Mouse (Mus musculus) liver, embryonic 12.5 days (tissue): Measurements from ENCODE around the gene Zfp618. TPM values are rescaled to one million over a fixed set of nuclear protein-coding genes. Genes with fewer than 3 reads are reported as not detected.

Experiments
- ATAC-seq: fragments of 200-750 bp; cut with Nextera tagmentation; 2 replicates; pipeline ENCODE4 v1.8.0; 2017; ENCODE audit warnings: moderate number of reproducible peaks, mild to moderate bottlenecking, moderate library complexity
- H3K27ac ChIP-seq: fragments of 300-500 bp; sonication (generic); 2 replicates; pipeline ENCODE4 v1.5.1; 2016; ENCODE audit warnings: mild to moderate bottlenecking
- H3K27me3 ChIP-seq: fragments of 300-500 bp; sonication (generic); replicated peaks from 2 replicates; pipeline ENCODE4 v1.6.1; 2016; ENCODE audit warnings: mild to moderate bottlenecking, moderate library complexity
- H3K36me3 ChIP-seq: fragments of 300-500 bp; sonication (generic); 2 replicates; pipeline ENCODE4 v1.6.1; 2016; ENCODE audit warnings: mild to moderate bottlenecking, moderate library complexity
- H3K4me1 ChIP-seq: fragments of 300-500 bp; sonication (generic); 2 replicates; pipeline ENCODE4 v1.6.1; 2016
- H3K4me2 ChIP-seq: fragments of 300-500 bp; sonication (generic); 2 replicates; pipeline ENCODE4 v1.6.1; 2016; ENCODE audit warnings: mild to moderate bottlenecking, moderate library complexity
- H3K4me3 ChIP-seq: fragments of 300-500 bp; sonication (generic); 2 replicates; pipeline ENCODE4 v1.5.1; 2016; ENCODE audit warnings: mild to moderate bottlenecking, moderate library complexity
- H3K9ac ChIP-seq: fragments of 300-500 bp; sonication (generic); 2 replicates; pipeline ENCODE4 v1.6.1; 2016; ENCODE audit warnings: mild to moderate bottlenecking, moderate library complexity
- H3K9me3 ChIP-seq: fragments of 300-500 bp; sonication (generic); replicated peaks from 2 replicates; pipeline ENCODE4 v1.6.1; 2016; ENCODE audit warnings: mild to moderate bottlenecking, moderate library complexity
- whole genome bisulfite sequencing: fragments of 180-500 bp; shearing (Covaris S2); methylation state at CpG from one replicate; pipeline ENCODE4 v1.1.7; 2016; ENCODE audit not compliant: insufficient replicate concordance; 5-methylcytosine and 5-hydroxymethylcytosine counted together
- polyA plus RNA-seq: library from polyadenylated mRNA; unstranded; fragments of >200 nt; fragmentation: Nextera tagmentation; extraction: Ambion mirVana; gene quantifications from 2 replicates; pipeline ENCODE4 v1.2.1, GENCODE M21; 2016

The Zfp618 gene
- polyA plus RNA-seq, 1 experiment from 2014 or later: 5.8 TPM

- Histone ChIP-seq H3K27ac (peak overlapping the region; percentile 55; the same call in 1 of the 2 replicates), H3K4me1 (peaks cover 29% of the 10 kb centered on the region), H3K4me3 (no peak overlapping the region), H3K9ac (no peak overlapping the region), H3K27me3 (no peaks in the 10 kb centered on the region), H3K36me3 (0 out of 2 replicates have a peak, but pooled peaks cover 2% of the 10 kb centered on the region), H3K9me3 (no peaks in the 10 kb centered on the region), H3K4me2 (no peak overlapping the region)
- ATAC-seq: no peak
- 61% methylated on average over 7 of the region's 7 CpGs for WGBS
Measured at GRCm38 (mm10) chr4:62999916-63000315, 34.5 kb downstream of the Zfp618 start.

DNA sequence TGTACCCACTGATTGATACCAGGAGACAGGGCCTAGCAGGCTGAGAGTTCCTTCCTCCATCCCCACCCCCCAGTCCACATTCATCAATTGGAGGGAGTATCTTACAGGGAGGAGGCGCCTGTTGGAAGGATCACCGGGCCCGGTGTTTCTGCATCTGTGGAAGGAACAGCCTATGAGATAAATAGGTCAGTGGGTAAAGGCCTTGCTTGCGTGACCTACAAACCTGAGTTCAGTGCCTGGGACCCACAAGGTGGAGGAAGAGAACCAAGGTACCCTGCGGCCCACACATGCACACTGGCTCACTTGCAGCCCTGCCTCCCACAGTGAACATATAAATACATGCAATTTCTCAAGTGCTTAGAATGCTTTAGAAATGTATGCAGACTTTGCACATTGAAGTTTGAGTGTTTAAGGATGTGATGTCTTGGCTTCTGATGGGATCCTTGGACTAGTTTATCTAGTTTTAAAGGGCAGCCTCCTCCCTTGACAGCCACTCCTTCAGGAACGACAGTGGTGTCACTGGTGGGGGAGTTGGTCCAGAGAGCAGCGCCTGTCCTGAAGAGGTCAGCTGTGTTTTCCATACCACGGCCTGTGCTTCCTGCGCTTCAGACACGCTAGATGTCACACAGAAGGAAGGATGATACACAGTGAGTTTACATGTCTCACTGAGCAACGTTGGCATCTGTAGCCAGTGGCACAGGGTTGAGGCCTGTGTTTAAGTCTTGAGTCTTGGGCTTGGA is 35.1 kb downstream of the Zfp618 start:
- ATAC-seq: no peak

GRCm38 (mm10) chr4:63002386-63002785 is 37.0 kb downstream of the Zfp618 start:
- ATAC-seq: no peak
- Histone ChIP-seq H3K4me3 (no peak overlapping the region), H3K27ac (no peak overlapping the region), H3K9me3 (no peaks in the 10 kb centered on the region), H3K4me2 (no peak overlapping the region), H3K9ac (no peak overlapping the region), H3K4me1 (peaks cover 39% of the 10 kb centered on the region), H3K27me3 (no peaks in the 10 kb centered on the region), H3K36me3 (no peaks in the 10 kb centered on the region)
- WGBS: 69% methylated on average over 1 of the region's 1 CpGs

More for the DNA sequence above, 35.1 kb downstream of the Zfp618 start:
- WGBS: 62% methylated on average over 11 of the region's 11 CpGs
- Histone ChIP-seq H3K4me1 (peaks cover 32% of the 10 kb centered on the region), H3K9ac (no peak overlapping the region), H3K9me3 (no peaks in the 10 kb centered on the region), H3K27me3 (no peaks in the 10 kb centered on the region), H3K36me3 (no peaks in the 10 kb centered on the region), H3K27ac (no peak overlapping the region), H3K4me3 (no peak overlapping the region), H3K4me2 (no peak overlapping the region)

GRCm38 (mm10) chr4:63004519-63004918 is 39.1 kb downstream of the Zfp618 start:
- Histone ChIP-seq H3K4me2 (no peak overlapping the region), H3K27me3 (no peaks in the 10 kb centered on the region), H3K27ac (no peak overlapping the region), H3K9ac (no peak overlapping the region), H3K4me1 (peaks cover 25% of the 10 kb centered on the region), H3K9me3 (no peaks in the 10 kb centered on the region), H3K36me3 (no peaks in the 10 kb centered on the region), H3K4me3 (no peak overlapping the region)
- ATAC-seq: no peak
- WGBS: 76% methylated on average over 11 of the region's 11 CpGs

DNA sequence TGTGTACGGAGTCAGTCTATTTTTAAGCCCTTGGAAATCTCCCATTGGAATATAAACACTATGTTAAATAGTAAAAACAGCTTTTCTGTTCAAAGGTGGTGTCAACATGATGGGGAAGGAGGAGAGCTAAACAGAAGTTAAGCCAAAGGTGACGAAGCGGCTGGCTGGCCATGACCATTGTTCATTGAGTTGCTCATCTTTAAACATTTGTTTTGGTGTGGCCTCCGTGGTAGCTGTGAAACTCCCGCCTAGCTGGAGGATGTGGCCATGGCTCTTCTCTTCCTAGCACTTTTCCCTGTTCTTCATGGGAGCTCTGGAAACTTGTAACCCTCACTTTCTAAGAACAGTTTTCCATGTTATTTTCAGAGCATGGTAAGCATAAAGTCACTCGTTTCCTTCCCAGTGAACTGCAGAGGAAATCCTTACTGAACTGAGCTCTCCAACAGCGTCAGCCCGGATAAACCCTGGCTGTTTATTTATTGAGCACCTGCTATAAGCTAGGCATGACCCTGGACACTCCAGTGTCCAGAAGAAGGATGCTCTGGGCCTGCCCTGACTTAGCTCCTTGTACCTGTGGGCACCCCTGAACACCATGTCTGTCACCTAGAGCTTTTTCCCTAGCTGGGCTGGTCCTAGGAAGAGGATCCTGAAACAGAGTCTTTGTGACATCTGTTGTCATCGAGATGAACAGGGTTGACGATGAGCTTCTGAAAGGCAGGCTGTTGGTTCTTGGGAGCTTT is 40.2 kb downstream of the Zfp618 start:
- WGBS: 63% methylated on average over 10 of the region's 10 CpGs
- Histone ChIP-seq H3K4me1 (peaks cover 14% of the 10 kb centered on the region), H3K27me3 (no peaks in the 10 kb centered on the region), H3K27ac (no peak overlapping the region), H3K4me3 (no peak overlapping the region), H3K9me3 (no peaks in the 10 kb centered on the region), H3K36me3 (no peaks in the 10 kb centered on the region), H3K9ac (no peak overlapping the region), H3K4me2 (no peak overlapping the region)
- no peak for ATAC-seq

- no peak overlapping the region for H3K4me3 ChIP-seq
- 0 out of 2 replicates have a peak overlapping the region, but pooled peaks have one; percentile 30 for H3K27ac ChIP-seq
- H3K9ac ChIP-seq: no peak overlapping the region
- H3K4me2 ChIP-seq: no peak overlapping the region
- H3K27me3 ChIP-seq: no peaks in the 10 kb centered on the region
- H3K36me3 ChIP-seq: no peaks in the 10 kb centered on the region
- H3K9me3 ChIP-seq: no peaks in the 10 kb centered on the region
- peaks cover 13% of the 10 kb centered on the region for H3K4me1 ChIP-seq
- 57% methylated on average over 7 of the region's 7 CpGs for WGBS
- 0 out of 2 replicates have a peak, but pooled peaks have one; percentile 42 for ATAC-seq
Measured at GRCm38 (mm10) chr4:63006198-63007155, 41.1 kb downstream of the Zfp618 start.

GRCm38 (mm10) chr4:63008206-63008605 is 42.8 kb downstream of the Zfp618 start:
- Histone ChIP-seq H3K9ac (no peak overlapping the region), H3K4me2 (no peak overlapping the region), H3K4me1 (peaks cover 13% of the 10 kb centered on the region), H3K9me3 (no peaks in the 10 kb centered on the region), H3K36me3 (no peaks in the 10 kb centered on the region), H3K4me3 (no peak overlapping the region), H3K27ac (no peak overlapping the region), H3K27me3 (no peaks in the 10 kb centered on the region)
- ATAC-seq: no peak
- WGBS: 71% methylated on average over 9 of the region's 9 CpGs

DNA sequence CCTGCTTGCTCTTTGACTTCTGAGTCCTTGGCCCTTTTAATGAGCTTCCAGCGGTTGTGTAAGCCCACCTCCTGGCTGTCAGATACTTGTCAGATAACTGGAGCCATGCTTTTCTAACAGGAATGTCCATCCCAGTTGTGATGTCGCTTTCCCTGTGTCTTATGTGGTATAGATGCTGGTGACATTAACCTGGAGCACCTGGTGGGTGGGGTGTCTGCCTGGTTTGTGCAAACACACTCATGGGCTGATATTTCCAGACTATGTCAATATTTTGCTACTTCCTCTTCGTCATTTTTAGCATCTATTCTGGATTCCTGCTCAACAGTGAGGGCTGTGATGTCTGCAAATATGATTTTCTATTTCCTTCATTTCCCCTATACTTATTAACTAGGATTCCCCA is 43.4 kb downstream of the Zfp618 start:
- H3K4me2 ChIP-seq: no peak overlapping the region
- H3K27me3 ChIP-seq: no peaks in the 10 kb centered on the region
- 43% methylated on average over 3 of the region's 3 CpGs for WGBS
- no peak overlapping the region for H3K4me3 ChIP-seq
- no peaks in the 10 kb centered on the region for H3K9me3 ChIP-seq
- no peak for ATAC-seq
- peaks cover 13% of the 10 kb centered on the region for H3K4me1 ChIP-seq
- H3K36me3 ChIP-seq: no peaks in the 10 kb centered on the region
- H3K9ac ChIP-seq: no peak overlapping the region
- no peak overlapping the region for H3K27ac ChIP-seq

- 78% methylated on average over 1 of the region's 1 CpGs for WGBS
- no peaks in the 10 kb centered on the region for H3K27me3 ChIP-seq
Measured at GRCm38 (mm10) chr4:63009821-63010220, 44.4 kb downstream of the Zfp618 start.

DNA sequence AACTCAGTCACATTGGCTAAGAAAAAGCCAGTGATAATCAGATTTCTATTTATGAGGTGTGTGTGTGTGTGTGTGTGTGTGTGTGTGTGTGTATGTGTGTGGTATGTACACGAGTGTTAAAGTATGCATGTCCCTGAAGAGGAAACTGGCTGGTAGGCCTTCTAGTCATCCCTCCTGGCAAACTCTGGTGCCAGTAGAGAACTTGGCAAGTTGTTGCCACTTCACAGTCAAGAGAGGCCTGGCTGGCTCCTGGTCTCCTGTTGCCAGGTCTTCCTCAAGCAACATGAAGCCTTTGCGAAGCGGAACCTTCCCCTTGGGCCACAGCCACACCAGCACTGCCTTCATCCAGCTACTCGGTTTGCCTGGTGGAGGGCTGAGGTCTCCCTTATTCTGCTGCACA is 44.9 kb downstream of the Zfp618 start:
- no peak for ATAC-seq

More at GRCm38 (mm10) chr4:63009821-63010220, 44.4 kb downstream of the Zfp618 start:
- ATAC-seq: no peak
- no peak overlapping the region for H3K4me2 ChIP-seq
- peaks cover 11% of the 10 kb centered on the region for H3K4me1 ChIP-seq
- H3K9me3 ChIP-seq: no peaks in the 10 kb centered on the region
- no peak overlapping the region for H3K27ac ChIP-seq
- no peak overlapping the region for H3K4me3 ChIP-seq
- H3K36me3 ChIP-seq: no peaks in the 10 kb centered on the region
- no peak overlapping the region for H3K9ac ChIP-seq

GRCm38 (mm10) chr4:63018616-63019015 is 53.2 kb downstream of the Zfp618 start:
- H3K9me3 ChIP-seq: no peaks in the 10 kb centered on the region
- ATAC-seq: no peak
- no peaks in the 10 kb centered on the region for H3K27me3 ChIP-seq
- H3K4me3 ChIP-seq: no peak overlapping the region
- H3K27ac ChIP-seq: no peak overlapping the region
- WGBS: 67% methylated on average over 10 of the region's 10 CpGs
- H3K4me2 ChIP-seq: no peak overlapping the region
- no peak overlapping the region for H3K9ac ChIP-seq
- H3K36me3 ChIP-seq: no peaks in the 10 kb centered on the region
- H3K4me1 ChIP-seq: no peaks in the 10 kb centered on the region

More for the DNA sequence above, 44.9 kb downstream of the Zfp618 start:
- no peak overlapping the region for H3K4me3 ChIP-seq
- no peak overlapping the region for H3K27ac ChIP-seq
- no peaks in the 10 kb centered on the region for H3K27me3 ChIP-seq
- no peaks in the 10 kb centered on the region for H3K36me3 ChIP-seq
- no peak overlapping the region for H3K4me2 ChIP-seq
- 64% methylated on average over 4 of the region's 4 CpGs for WGBS
- H3K4me1 ChIP-seq: peaks cover 7% of the 10 kb centered on the region; the same call in 1 of the 2 replicates
- no peaks in the 10 kb centered on the region for H3K9me3 ChIP-seq
- no peak overlapping the region for H3K9ac ChIP-seq
